Mouse (Mus musculus) embryonic facial prominence, embryonic 13.5 days (tissue): ENCODE data around the gene Rtl10. TPM values are rescaled to one million over a fixed set of nuclear protein-coding genes. Genes with fewer than 3 reads are reported as not detected.

Experiments
- ATAC-seq: fragments of 200-750 bp; cut with Nextera tagmentation; 2 replicates; pipeline ENCODE4 v1.8.0; 2017; ENCODE audit warnings: low read depth; ENCODE audit not compliant: insufficient number of reproducible peaks, insufficient read depth, low FRiP score, low TSS enrichment
- H3K27ac ChIP-seq: fragments of 300-500 bp; sonication (generic); 2 replicates; pipeline ENCODE4 v1.5.1; 2015; ENCODE audit warnings: moderate library complexity, mild to moderate bottlenecking, inconsistent platforms
- H3K27me3 ChIP-seq: fragments of 300-500 bp; sonication (generic); 2 replicates; pipeline ENCODE4 v1.6.1; 2015; ENCODE audit warnings: mild to moderate bottlenecking, inconsistent platforms
- H3K36me3 ChIP-seq: fragments of 300-500 bp; sonication (generic); 2 replicates; pipeline ENCODE4 v1.6.1; 2015; ENCODE audit warnings: mild to moderate bottlenecking, inconsistent platforms
- H3K4me1 ChIP-seq: fragments of 300-500 bp; sonication (generic); 2 replicates; pipeline ENCODE4 v1.6.1; 2015; ENCODE audit warnings: inconsistent platforms
- H3K4me2 ChIP-seq: fragments of 300-500 bp; sonication (generic); 2 replicates; pipeline ENCODE4 v1.6.1; 2015; ENCODE audit warnings: moderate library complexity, mild to moderate bottlenecking, inconsistent platforms
- H3K4me3 ChIP-seq: fragments of 300-500 bp; sonication (generic); 2 replicates; pipeline ENCODE4 v1.5.1; 2015; ENCODE audit warnings: mild to moderate bottlenecking, inconsistent platforms
- H3K9ac ChIP-seq: fragments of 300-500 bp; sonication (generic); 2 replicates; pipeline ENCODE4 v1.6.1; 2015; ENCODE audit warnings: mild to moderate bottlenecking, inconsistent platforms
- H3K9me3 ChIP-seq: fragments of 300-500 bp; sonication (generic); 2 replicates; pipeline ENCODE4 v1.6.1; 2016; ENCODE audit warnings: inconsistent platforms
- WGBS: fragments of 180-500 bp; shearing (Covaris S2); methylation state at CpG from one replicate; pipeline ENCODE4 v1.1.7; 2015; ENCODE audit warnings: mixed read lengths; 5-methylcytosine and 5-hydroxymethylcytosine counted together
- polyA plus RNA-seq: library from polyadenylated mRNA; unstranded; fragments of >200 nt; fragmentation: Nextera tagmentation; extraction: Ambion mirVana; gene quantifications from 2 replicates; pipeline ENCODE4 v1.2.1, GENCODE M21; 2015

Gene Rtl10
- polyA plus RNA-seq, 1 experiment from 2014 or later: 5.5 TPM

DNA sequence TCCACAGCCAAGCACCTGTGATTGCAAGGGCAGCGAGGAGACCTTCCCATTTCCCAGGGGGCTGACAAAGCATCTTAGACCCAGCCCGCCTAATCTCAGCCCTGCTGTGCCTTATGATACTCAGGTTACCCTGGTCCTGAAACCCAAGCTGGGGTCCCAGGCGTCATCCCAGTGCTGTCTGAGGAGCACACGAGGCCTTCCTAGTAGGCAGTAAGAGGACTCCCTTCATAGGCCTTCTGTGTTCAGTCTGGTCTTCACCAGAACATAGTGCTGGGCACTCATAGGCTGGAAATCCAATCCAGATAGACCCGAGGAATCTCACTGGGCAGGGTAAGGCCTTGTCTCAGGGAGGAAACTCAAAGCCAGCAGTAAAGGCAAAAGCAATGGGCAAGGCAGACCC lies 14.9 kb upstream of the Rtl10 start:
- Histone ChIP-seq H3K4me1 (peaks cover 32% of the 10 kb centered on the region), H3K36me3 (no peaks in the 10 kb centered on the region), H3K4me3 (no peak overlapping the region), H3K9me3 (no peaks in the 10 kb centered on the region), H3K9ac (no peak overlapping the region), H3K27me3 (no peaks in the 10 kb centered on the region), H3K27ac (peak overlapping the region; percentile 39; the same call in 1 of the 2 replicates), H3K4me2 (no peak overlapping the region)
- no peak for ATAC-seq
- WGBS: 46% methylated on average over 5 of the region's 5 CpGs

GRCm38 (mm10) chr16:18484386-18484785 lies 14.3 kb upstream of the Rtl10 start:
- WGBS: 30% methylated on average over 4 of the region's 4 CpGs
- Histone ChIP-seq H3K9ac (no peak overlapping the region), H3K27ac (peak overlapping the region; percentile 73), H3K4me1 (peaks cover 31% of the 10 kb centered on the region), H3K36me3 (no peaks in the 10 kb centered on the region), H3K4me3 (no peak overlapping the region), H3K27me3 (no peaks in the 10 kb centered on the region), H3K4me2 (no peak overlapping the region), H3K9me3 (no peaks in the 10 kb centered on the region)
- no peak for ATAC-seq

DNA sequence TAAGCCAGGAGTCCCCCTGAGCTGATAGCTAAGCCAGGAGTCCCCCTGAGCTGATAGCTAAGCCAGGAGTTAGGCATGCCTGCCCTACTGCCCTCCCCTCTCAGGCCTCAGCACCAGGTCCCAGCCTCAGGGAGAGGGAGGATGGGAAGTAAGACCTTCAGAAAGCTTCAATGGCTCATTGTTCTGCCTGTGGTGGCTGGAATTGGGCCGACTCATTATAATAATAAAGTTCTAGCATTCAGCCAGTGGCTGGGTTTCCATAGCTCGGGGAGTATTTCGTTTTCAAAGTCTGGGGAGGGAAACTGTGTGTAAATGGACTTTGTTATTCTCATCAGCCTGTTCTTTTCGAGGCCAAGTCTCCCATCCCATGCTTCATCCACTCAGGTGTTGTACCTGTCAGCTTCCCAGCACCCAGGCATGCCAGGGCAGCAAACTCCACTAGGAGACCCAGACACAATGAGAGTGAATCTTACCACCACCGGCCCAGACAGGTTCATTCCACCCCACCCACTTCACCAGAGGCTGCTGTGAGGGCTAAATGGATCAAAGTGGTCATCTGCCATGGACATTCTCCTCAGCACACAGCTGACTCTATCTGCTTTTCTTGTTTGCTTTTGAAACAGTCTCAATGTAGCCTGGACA lies 13.8 kb upstream of the Rtl10 start:
- WGBS: 22% methylated on average over 5 of the region's 5 CpGs
- no peaks in the 10 kb centered on the region for H3K36me3 ChIP-seq
- no peak overlapping the region for H3K4me2 ChIP-seq
- no peak overlapping the region for H3K9ac ChIP-seq
- H3K4me3 ChIP-seq: no peak overlapping the region
- peaks cover 26% of the 10 kb centered on the region for H3K4me1 ChIP-seq
- H3K27me3 ChIP-seq: no peaks in the 10 kb centered on the region
- no peaks in the 10 kb centered on the region for H3K9me3 ChIP-seq
- H3K27ac ChIP-seq: peak overlapping the region; percentile 73
- no peak for ATAC-seq

DNA sequence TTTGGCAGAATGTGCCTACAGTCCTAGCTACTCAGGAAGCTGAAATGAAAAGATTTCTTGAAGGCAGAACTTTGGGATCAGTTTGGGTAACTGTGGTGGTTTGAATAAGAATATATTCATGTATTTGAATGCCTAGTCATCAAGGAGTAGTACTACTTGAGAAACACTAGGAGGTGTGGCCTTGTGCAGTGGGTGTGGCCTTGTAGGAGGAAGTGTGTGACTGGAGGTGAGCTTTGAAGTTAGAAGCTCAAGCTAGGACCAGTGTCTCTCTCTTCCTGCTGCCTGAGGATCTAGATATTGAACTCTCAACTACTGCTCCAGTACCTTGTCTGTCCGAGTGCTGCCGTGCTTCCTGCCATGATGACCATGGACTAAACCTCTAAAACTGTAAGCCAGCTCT lies 12.6 kb upstream of the Rtl10 start:
- WGBS: 98% methylated on average over 2 of the region's 2 CpGs

DNA sequence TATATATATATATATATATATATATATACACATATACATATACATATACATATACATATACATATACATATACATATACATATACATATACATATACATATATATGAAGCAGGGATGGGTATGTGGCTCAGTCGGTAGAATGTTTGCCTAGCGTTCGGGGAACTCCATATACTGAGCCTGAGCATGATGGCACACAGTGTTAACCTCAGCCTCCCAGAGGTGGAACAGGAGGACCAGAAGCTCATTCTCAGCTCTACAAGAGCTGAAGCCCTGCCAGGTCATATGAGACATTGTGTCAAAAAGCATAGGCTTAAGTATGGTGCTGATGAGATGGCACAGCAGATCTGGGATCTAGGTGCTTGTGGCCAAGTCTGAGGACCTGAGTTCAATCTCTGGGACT lies 8.4 kb upstream of the Rtl10 start:
- Histone ChIP-seq H3K36me3 (no peaks in the 10 kb centered on the region), H3K27me3 (no peaks in the 10 kb centered on the region), H3K4me2 (no peak overlapping the region), H3K9ac (no peak overlapping the region), H3K9me3 (no peaks in the 10 kb centered on the region), H3K4me1 (no peaks in the 10 kb centered on the region), H3K27ac (no peak overlapping the region), H3K4me3 (no peak overlapping the region)
- ATAC-seq: no peak
- WGBS: 93% methylated on average over 3 of the region's 3 CpGs

More for the DNA sequence above, 12.6 kb upstream of the Rtl10 start:
- no peaks in the 10 kb centered on the region for H3K27me3 ChIP-seq
- H3K27ac ChIP-seq: no peak overlapping the region
- no peak overlapping the region for H3K9ac ChIP-seq
- H3K36me3 ChIP-seq: no peaks in the 10 kb centered on the region
- no peak overlapping the region for H3K4me2 ChIP-seq
- no peak overlapping the region for H3K4me3 ChIP-seq
- no peak for ATAC-seq
- no peaks in the 10 kb centered on the region for H3K9me3 ChIP-seq
- H3K4me1 ChIP-seq: peaks cover 16% of the 10 kb centered on the region

GRCm38 (mm10) chr16:18490894-18491293 lies 7.8 kb upstream of the Rtl10 start:
- Histone ChIP-seq H3K27me3 (no peaks in the 10 kb centered on the region), H3K9me3 (no peaks in the 10 kb centered on the region), H3K4me3 (no peak overlapping the region), H3K4me2 (no peak overlapping the region), H3K9ac (no peak overlapping the region), H3K4me1 (no peaks in the 10 kb centered on the region), H3K27ac (no peak overlapping the region), H3K36me3 (no peaks in the 10 kb centered on the region)
- WGBS: 61% methylated on average over 1 of the region's 1 CpGs
- no peak for ATAC-seq

DNA sequence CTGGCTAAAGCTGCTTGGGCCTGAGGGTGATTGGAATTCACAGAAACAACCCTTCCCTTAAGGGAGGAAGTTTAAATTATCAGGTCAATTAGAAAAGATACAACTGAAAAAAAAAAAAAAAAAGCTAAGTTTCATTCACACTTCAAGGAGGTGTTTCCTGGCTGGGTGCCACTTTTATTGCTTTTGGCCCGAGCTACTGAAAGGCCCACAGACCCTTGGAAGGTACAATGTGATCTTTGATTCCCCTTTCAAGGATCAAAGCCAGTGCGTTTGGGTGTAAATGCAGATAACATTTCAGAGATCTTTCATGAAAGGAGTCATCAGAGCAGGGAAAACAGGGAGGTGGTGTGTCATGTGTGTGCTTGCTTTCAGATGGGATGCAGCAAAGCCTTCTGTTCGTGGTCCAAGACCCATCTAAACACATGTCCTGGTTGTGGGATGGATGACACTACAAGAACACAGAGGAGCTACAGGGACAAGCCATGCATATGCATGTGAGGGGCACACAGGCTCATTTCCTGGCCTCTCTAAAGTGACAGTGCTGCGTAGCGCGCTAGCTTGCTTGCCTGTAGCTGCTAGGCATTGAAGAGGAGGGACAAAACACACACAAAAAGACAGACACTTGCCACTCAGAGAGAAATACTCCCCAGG lies 711 bp upstream of the Rtl10 start:
- Histone ChIP-seq H3K9me3 (no peaks in the 10 kb centered on the region), H3K27ac (peak overlapping the region; percentile 91), H3K4me2 (peak overlapping the region; percentile 85), H3K27me3 (no peaks in the 10 kb centered on the region), H3K9ac (peak overlapping the region; percentile 88), H3K36me3 (peaks cover 24% of the 10 kb centered on the region), H3K4me1 (peaks cover 20% of the 10 kb centered on the region), H3K4me3 (peak overlapping the region; percentile 79)
- WGBS: 6% methylated on average over 6 of the region's 6 CpGs
- ATAC-seq: peak; percentile 22; the same call in 1 of the 2 replicates

GRCm38 (mm10) chr16:18498996-18499395 lies 295 bp downstream of the Rtl10 start:
- Histone ChIP-seq H3K4me2 (peak overlapping the region; percentile 85), H3K9me3 (no peaks in the 10 kb centered on the region), H3K4me1 (peaks cover 20% of the 10 kb centered on the region), H3K27me3 (no peaks in the 10 kb centered on the region), H3K4me3 (peak overlapping the region; percentile 79), H3K27ac (peak overlapping the region; percentile 91; the same call in 1 of the 2 replicates), H3K9ac (peak overlapping the region; percentile 88), H3K36me3 (peaks cover 25% of the 10 kb centered on the region)
- no peak for ATAC-seq
- under 1% methylated on average over 24 of the region's 24 CpGs for WGBS

DNA sequence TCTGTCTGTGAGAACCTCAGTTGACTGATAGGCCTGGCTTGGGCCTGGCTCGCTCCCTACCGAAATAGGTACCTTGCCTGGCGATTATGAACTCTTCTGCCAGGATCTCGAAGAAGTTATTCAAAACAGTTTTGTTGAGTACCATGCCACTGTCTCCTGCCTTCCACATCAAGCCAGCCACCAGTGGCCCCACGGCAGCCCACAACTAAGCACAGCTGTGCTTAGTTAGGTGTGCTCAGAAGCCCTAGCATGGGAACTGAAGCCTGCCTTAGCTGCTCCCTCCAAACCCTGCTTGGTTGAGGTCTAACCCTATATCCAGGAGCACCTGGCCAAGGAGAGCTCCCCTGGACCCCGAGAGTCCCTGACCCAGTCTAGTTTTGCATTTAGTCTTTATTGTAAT lies 2.8 kb downstream of the Rtl10 start:
- H3K27me3 ChIP-seq: no peaks in the 10 kb centered on the region
- no peak overlapping the region for H3K9ac ChIP-seq
- H3K27ac ChIP-seq: no peak overlapping the region
- peaks cover 20% of the 10 kb centered on the region for H3K4me1 ChIP-seq
- no peak overlapping the region for H3K4me2 ChIP-seq
- no peak for ATAC-seq
- 91% methylated on average over 6 of the region's 6 CpGs for WGBS
- H3K36me3 ChIP-seq: peaks cover 25% of the 10 kb centered on the region
- no peaks in the 10 kb centered on the region for H3K9me3 ChIP-seq
- no peak overlapping the region for H3K4me3 ChIP-seq

- no peak overlapping the region for H3K27ac ChIP-seq
- H3K4me2 ChIP-seq: no peak overlapping the region
- 87% methylated on average over 14 of the region's 14 CpGs for WGBS
- H3K4me3 ChIP-seq: no peak overlapping the region
- ATAC-seq: no peak
- peaks cover 25% of the 10 kb centered on the region for H3K36me3 ChIP-seq
- H3K4me1 ChIP-seq: peaks cover 12% of the 10 kb centered on the region
- no peak overlapping the region for H3K9ac ChIP-seq
- no peaks in the 10 kb centered on the region for H3K9me3 ChIP-seq
- H3K27me3 ChIP-seq: no peaks in the 10 kb centered on the region
These were observed 5.1 kb downstream of the Rtl10 start for GRCm38 (mm10) chr16:18503566-18504342.

- H3K9me3 ChIP-seq: no peaks in the 10 kb centered on the region
- H3K27ac ChIP-seq: no peak overlapping the region
- H3K27me3 ChIP-seq: no peaks in the 10 kb centered on the region
- no peak overlapping the region for H3K4me2 ChIP-seq
- H3K4me1 ChIP-seq: peaks cover 6% of the 10 kb centered on the region
- peaks cover 13% of the 10 kb centered on the region for H3K36me3 ChIP-seq
- no peak overlapping the region for H3K9ac ChIP-seq
- no peak overlapping the region for H3K4me3 ChIP-seq
- ATAC-seq: no peak
- 92% methylated on average over 3 of the region's 3 CpGs for WGBS
These were observed 8.0 kb downstream of the Rtl10 start for GRCm38 (mm10) chr16:18506524-18507199.
